Mouse (Mus musculus) cerebellum, adult 2 months (tissue): ENCODE results near the gene Hdac11. TPM values are rescaled to one million over a fixed set of nuclear protein-coding genes. Genes with fewer than 3 reads are reported as not detected.
A peak's percentile ranks its signal among the peaks of the same experiment; 100 is the strongest.
"Not testable (repeated sequence)": the region's sequence is repeated elsewhere in the genome, so short reads cannot be mapped to it uniquely, and the experiment has no call there.

Experiments
- DNase-seq, 2 experiments: peaks; one replicate each; pipeline ENCODE4 v3.0.0; 2021
- H3K27ac ChIP-seq: fragments of 200-500 bp; 2 replicates; pipeline ENCODE4 v1.5.1; 2012; ENCODE audit warnings: low read length, control low read depth, inconsistent platforms; ENCODE audit not compliant: insufficient read depth
- H3K27me3 ChIP-seq: fragments of 200-500 bp; 2 replicates; pipeline ENCODE4 v1.6.1; 2012; ENCODE audit warnings: inconsistent platforms, mild to moderate bottlenecking, low read length, moderate library complexity; ENCODE audit not compliant: control insufficient read depth, insufficient read depth
- H3K4me1 ChIP-seq: fragments of 200-500 bp; 2 replicates; pipeline ENCODE4 v1.6.1; 2011; ENCODE audit warnings: low read length; ENCODE audit not compliant: control insufficient read depth, insufficient read depth
- H3K4me3 ChIP-seq: fragments of 200-500 bp; replicated peaks from 2 replicates; pipeline ENCODE3; 2011; ENCODE audit warnings: mild to moderate bottlenecking, low read depth, low read length, control low read depth; ENCODE audit not compliant: insufficient read depth
- CTCF ChIP-seq: fragments of 200-500 bp; IDR thresholded peaks from 2 replicates; pipeline ENCODE4 v1.5.1; 2011; ENCODE audit warnings: low read depth, mild to moderate bottlenecking, control low read depth, low read length, moderate library complexity, borderline replicate concordance; ENCODE audit not compliant: insufficient read depth
- POLR2A ChIP-seq: fragments of 200-500 bp; IDR thresholded peaks from 2 replicates; pipeline ENCODE4 v1.6.1; 2011; ENCODE audit warnings: low read length, control low read depth, borderline replicate concordance; ENCODE audit not compliant: insufficient read depth
- WGBS: fragments of 180-500 bp; shearing (Covaris S2); methylation state at CpG from one replicate; pipeline ENCODE4 v1.1.7; 2018; 5-methylcytosine and 5-hydroxymethylcytosine counted together
- polyA plus RNA-seq: library from polyadenylated mRNA; depleted of rRNA; stranded (reverse); fragments of >200 nt; gene quantifications from 2 replicates; pipeline ENCODE4 v1.2.3, GENCODE M21; 2012

Hdac11 gene
- polyA plus RNA-seq, 1 experiment = 188 TPM

DNA sequence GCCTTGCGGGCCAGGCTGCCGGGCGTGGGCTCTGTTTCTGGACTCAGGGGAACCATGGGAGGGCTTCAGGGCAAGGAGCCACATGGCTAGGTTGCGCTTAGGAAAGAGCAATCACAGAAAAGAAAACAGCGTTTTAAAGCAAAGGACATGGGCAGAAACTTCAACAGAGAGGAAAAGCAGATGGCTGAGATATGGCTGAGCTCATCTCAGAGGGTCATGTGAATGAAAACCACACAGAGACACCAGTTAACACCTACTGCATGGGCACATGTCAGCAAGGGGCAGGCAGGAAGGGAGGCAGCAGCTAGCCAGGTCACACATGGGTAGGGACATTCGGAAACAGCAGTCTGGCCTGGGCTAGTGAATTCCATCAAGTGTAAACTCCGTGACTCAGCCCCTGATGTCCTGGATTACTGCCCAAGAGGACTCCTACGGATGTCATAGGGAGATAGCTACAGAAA is 45.4 kb downstream of the Hdac11 start:
- TF ChIP-seq CTCF = no peak
- no peak for TF ChIP-seq POLR2A
- Histone ChIP-seq H3K4me3 (no peak overlapping the region), H3K27me3 (no peaks in the 10 kb centered on the region), H3K27ac (no peak overlapping the region), H3K4me1 (peaks cover 10% of the 10 kb centered on the region; the same call in 1 of the 2 replicates)
- WGBS = 32% methylated on average over 8 of the region's 8 CpGs
- peak in 1 of 2 experiments; percentile 28 for DNase-seq

GRCm38 (mm10) chr6:91202571-91202970 is 46.1 kb downstream of the Hdac11 start:
- TF ChIP-seq POLR2A (no peak), CTCF (no peak)

DNA sequence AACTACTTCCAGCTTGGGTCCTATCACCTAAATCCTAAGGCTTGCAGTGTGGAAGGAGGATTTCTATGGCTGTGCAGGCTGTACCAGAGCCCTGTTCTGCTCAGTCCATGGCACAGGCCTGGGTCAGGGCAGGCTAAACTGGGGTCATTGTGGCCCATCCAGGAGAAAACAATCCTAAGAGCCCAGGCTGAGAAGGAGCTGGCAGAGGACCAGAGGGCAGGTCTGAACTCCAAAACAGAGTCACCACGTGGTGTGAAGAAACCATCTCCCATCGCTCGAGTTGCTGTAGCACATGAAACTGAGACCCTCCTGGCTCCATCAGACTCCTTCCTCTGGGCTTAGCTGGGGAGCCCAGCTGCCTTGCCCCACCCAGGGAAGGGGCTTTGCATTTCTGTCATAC is 48.9 kb downstream of the Hdac11 start:
- H3K4me1 ChIP-seq = peaks cover 10% of the 10 kb centered on the region; the same call in 1 of the 2 replicates
- DNase-seq = no peak
- H3K4me3 ChIP-seq = no peak overlapping the region
- no peak for TF ChIP-seq CTCF
- H3K27me3 ChIP-seq = no peaks in the 10 kb centered on the region
- WGBS = 74% methylated on average over 3 of the region's 3 CpGs
- no peak overlapping the region for H3K27ac ChIP-seq

More at GRCm38 (mm10) chr6:91202571-91202970, 46.1 kb downstream of the Hdac11 start:
- no peak overlapping the region for H3K4me3 ChIP-seq
- no peak overlapping the region for H3K27ac ChIP-seq
- 96% methylated on average over 4 of the region's 4 CpGs for WGBS
- H3K4me1 ChIP-seq = peaks cover 10% of the 10 kb centered on the region; the same call in 1 of the 2 replicates
- no peaks in the 10 kb centered on the region for H3K27me3 ChIP-seq
- DNase-seq = no peak

GRCm38 (mm10) chr6:91205791-91206190 is 49.3 kb downstream of the Hdac11 start:
- TF ChIP-seq POLR2A = no peak
- no peak for TF ChIP-seq CTCF
- H3K4me1 ChIP-seq = peaks cover 10% of the 10 kb centered on the region; the same call in 1 of the 2 replicates
- DNase-seq = no peak
- WGBS = 93% methylated on average over 5 of the region's 5 CpGs
- H3K27me3 ChIP-seq = no peaks in the 10 kb centered on the region
- H3K27ac ChIP-seq = no peak overlapping the region
- H3K4me3 ChIP-seq = no peak overlapping the region

- WGBS = 85% methylated on average over 3 of the region's 3 CpGs
- no peak overlapping the region for H3K27ac ChIP-seq
- no peak for DNase-seq
Measured at GRCm38 (mm10) chr6:91207491-91207890, 51.0 kb downstream of the Hdac11 start.

DNA sequence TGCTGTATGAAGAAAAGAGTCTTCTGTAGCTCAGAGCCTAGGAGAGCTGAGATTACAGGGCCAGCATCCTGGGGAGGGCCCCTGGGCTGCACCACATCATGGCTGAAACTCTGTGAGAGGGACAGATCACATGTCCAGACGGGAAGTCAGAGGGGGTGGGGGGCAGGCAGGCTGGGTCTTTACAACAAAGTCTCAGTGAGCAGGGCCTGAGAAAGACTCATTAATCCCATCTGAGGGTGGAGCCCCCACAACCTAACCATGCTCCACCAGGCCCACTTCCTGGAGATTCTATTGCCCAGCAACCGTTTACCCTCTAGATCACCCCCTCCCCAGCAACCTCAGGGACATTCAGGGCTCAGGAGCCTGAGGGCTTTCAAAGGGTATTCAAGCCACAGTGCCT is 53.3 kb downstream of the Hdac11 start:
- no peak overlapping the region for H3K27ac ChIP-seq
- 69% methylated on average over 2 of the region's 2 CpGs for WGBS
- H3K27me3 ChIP-seq = no peaks in the 10 kb centered on the region; the same call in 1 of the 2 replicates

More at GRCm38 (mm10) chr6:91207491-91207890, 51.0 kb downstream of the Hdac11 start:
- peaks cover 4% of the 10 kb centered on the region; the same call in 1 of the 2 replicates for H3K4me1 ChIP-seq
- no peak overlapping the region for H3K4me3 ChIP-seq
- TF ChIP-seq POLR2A (no peak), CTCF (no peak)
- H3K27me3 ChIP-seq = no peaks in the 10 kb centered on the region

GRCm38 (mm10) chr6:91210852-91211251 is 54.4 kb downstream of the Hdac11 start:
- H3K4me3 ChIP-seq = no peak overlapping the region
- H3K27ac ChIP-seq = no peak overlapping the region
- 85% methylated on average over 3 of the region's 3 CpGs for WGBS
- TF ChIP-seq CTCF (no peak), POLR2A (no peak)
- no peaks in the 10 kb centered on the region; the same call in 1 of the 2 replicates for H3K27me3 ChIP-seq
- no peak for DNase-seq
- peaks cover 9% of the 10 kb centered on the region; the same call in 1 of the 2 replicates for H3K4me1 ChIP-seq

More for the DNA sequence above, 53.3 kb downstream of the Hdac11 start:
- TF ChIP-seq POLR2A (no peak), CTCF (no peak)
- DNase-seq = no peak
- Histone ChIP-seq H3K4me3 (no peak overlapping the region), H3K4me1 (peaks cover 9% of the 10 kb centered on the region; the same call in 1 of the 2 replicates)

DNA sequence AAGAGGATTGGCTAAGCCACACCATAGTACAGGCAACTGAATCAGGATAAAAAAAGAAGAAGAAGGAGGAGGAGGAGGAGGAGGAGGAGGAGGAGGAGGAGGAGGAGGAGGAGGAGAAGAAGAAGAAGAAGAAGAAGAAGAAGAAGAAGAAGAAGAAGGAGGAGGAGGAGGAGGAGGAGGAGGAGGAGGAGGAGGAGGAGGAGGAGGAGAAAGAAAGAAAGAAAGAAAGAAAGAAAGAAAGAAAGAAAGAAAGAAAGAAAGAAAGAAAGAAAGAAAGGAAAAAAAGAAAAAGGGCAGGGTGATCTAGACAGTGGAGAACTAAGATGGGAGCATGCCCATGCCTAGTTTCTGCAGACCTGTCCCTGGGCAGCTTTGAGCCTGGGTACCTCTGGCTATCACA is 55.7 kb downstream of the Hdac11 start, which contains the start of gene Fbln2:
TSS of gene Fbln2 (plus strand) at position 301 of the 400 bp plus-strand sequence.
- H3K27ac ChIP-seq, H3K4me1 ChIP-seq, DNase-seq, H3K27me3 ChIP-seq, H3K4me3 ChIP-seq: not testable (repeated sequence)

- no peak for DNase-seq
- Histone ChIP-seq H3K27me3 (no peaks in the 10 kb centered on the region; the same call in 1 of the 2 replicates), H3K27ac (no peak overlapping the region), H3K4me3 (no peak overlapping the region), H3K4me1 (peaks cover 9% of the 10 kb centered on the region; the same call in 1 of the 2 replicates)
- 8% methylated on average over 28 of the region's 29 CpGs for WGBS
- TF ChIP-seq CTCF = no peak
- no peak for TF ChIP-seq POLR2A
Measured at GRCm38 (mm10) chr6:91212571-91212970, 56.1 kb downstream of the Hdac11 start.
